Mouse (Mus musculus) lung, postnatal 36 days (tissue): ENCODE measurements at regions not wholly inside any gene's neighbourhood (a gene's known extent, or its start where the extent isn't known, plus 50 kb on each side); places are given as distances from the start of the nearest gene placed in this dataset.
A peak's percentile ranks its signal among the peaks of the same experiment; 100 is the strongest.

Experiments
- DNase-seq: peaks from one replicate; pipeline ENCODE4 v3.0.0; 2022; ENCODE audit warnings: mixed read lengths

DNA sequence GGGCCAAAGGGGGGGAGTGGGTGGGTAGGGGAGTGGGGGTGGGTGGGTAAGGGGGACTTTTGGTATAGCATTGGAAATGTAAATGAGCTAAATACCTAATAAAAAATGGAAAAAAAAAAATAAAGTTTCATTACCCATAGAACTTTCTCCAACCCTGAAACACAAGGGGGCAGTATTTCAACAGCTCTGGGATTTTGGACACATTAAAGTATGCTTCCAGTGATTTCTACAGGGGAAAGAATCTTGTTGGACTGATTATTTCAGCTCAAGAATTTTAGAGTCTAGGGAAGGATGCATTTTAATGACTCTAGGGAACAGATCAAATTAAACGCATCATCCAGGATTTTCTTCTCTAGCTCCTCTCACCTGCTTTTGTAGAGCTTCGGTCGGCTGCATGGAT lies 345.9 kb downstream of the Nrcam start:
- peak; percentile 1 for DNase-seq

DNA sequence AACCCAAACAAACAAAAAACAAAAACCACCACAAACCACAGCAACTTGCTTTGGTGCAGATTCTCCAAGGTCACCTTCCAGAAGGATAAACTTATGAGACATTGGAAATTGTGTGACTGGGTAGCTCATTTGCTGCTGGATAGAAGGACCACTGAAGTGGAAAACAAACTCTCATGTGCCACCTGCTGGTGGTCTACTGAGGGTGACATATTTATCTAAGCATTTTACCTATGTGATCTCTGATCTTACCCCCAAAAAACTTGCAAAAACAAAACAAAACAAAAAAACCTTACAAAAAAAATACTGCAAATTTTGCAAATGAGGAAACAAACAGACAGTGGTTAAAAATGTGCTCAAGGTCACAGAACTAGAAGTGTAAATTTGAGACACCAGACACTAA lies 346.3 kb downstream of the Nrcam start:
- peak; percentile 14 for DNase-seq
